Mouse (Mus musculus) heart, postnatal 36 days (tissue): Measurements from ENCODE around the gene Tbc1d9. TPM values are rescaled to one million over a fixed set of nuclear protein-coding genes. Genes with fewer than 3 reads are reported as not detected.

Source experiments
- DNase-seq, 2 experiments: peaks; one replicate each; pipeline ENCODE4 v3.0.0; 2021 to 2022
- intact Hi-C: fragments of 180-260 bp; cut with DNase I; formaldehyde crosslinking; loops from one replicate; pipeline ENCODE4 v1.15.1; 2025
- total RNA-seq, 2 experiments: library from RNA; stranded (reverse); gene quantifications; 2 replicates each; pipeline ENCODE4 v1.2.3; 2021

Gene Tbc1d9
- total RNA-seq, 2 experiments from 2014 or later, result 2.2 to 3.3 TPM

DNA sequence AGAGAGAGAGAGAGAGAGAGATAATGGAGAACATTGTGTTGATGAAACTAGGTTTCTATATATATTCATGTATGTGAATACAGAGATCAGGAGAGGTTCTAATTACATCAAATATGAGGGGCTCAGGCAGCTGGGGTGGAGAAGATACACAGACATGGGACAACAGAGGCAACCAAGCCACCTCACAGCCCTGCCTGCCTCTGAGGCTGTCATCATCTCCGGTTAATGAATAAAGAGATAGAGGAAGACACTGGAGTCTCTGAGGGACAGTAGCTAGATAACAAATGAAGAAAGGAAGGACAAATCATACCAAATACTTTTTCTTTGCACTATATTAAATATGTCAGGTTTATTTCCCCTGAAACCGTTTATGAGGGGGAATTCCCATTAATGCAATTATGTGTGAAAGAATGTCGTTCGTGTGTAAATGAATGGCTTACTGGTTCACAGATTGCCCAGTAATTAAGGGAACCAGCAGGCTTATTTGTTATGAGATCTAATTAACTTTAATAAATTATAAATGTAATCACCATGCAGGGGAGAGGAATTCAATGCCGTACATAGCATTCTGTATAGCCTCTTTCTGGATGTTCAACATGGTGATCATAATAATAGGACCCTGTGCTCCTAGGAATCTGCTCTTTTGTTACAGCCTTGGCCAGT, 59.7 kb downstream of the Tbc1d9 start:
- intact Hi-C loops, result no loop called here
- DNase-seq, result no peak

DNA sequence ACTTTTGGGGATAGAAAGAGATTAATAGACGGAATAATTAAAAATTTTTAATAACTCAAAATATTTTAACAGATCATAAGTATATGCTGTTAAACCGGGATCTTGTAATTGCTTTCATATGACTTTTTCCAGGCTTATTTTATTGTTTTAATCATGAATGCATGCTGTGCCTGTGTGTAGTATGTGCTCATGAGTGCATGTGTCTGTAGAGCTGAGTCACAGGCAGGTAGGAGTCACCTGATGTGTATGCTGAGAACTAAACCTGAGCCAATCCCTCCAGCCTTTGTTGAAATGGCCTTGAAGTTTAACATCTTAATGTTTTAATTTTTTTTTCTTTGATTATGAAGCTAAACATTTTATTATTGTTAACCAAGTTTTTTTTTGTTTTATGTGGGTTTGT, 60.4 kb downstream of the Tbc1d9 start:
- intact Hi-C loops, result no loop called here
- DNase-seq, result no peak

DNA sequence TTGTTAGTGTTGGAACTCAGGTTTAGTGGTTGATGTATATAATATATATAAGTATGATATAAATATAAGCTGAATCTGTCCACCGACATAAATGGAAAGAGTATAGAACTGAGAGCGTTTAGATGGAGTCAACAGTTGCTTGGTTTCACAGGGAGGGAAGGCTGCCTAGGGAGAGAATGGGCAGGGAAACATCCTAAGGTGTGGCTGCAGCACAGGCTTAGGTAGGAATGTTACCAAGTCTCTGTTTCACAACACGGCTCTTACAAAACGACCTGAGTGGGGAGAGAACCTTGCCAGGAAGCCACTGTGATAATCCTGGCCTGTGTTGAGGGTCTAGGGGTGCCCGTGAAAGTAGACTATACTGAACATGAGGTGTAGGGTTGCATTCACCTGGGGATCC, 62.2 kb downstream of the Tbc1d9 start:
- no peak for DNase-seq
- intact Hi-C loops, result no loop called here

DNA sequence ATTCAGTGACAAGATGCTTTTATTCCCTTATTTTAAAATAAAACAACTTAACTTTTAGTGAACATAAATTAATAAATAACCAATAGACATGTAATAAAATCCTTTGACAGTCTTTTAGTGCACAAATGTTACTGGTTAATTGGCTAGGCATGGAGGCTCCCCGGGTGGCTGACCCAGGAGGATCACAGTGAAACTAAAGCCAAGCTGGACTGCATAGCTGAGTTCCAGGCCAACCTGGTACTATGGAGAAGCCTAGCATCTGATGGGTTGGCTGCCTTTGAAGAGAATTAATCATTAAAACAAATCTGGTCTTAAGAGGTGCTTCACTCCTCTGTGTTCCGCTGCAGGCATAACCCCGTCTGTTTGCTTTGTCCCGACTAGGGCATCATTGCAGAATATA, 67.9 kb downstream of the Tbc1d9 start:
- intact Hi-C loops, result no loop called here
- DNase-seq, result no peak

DNA sequence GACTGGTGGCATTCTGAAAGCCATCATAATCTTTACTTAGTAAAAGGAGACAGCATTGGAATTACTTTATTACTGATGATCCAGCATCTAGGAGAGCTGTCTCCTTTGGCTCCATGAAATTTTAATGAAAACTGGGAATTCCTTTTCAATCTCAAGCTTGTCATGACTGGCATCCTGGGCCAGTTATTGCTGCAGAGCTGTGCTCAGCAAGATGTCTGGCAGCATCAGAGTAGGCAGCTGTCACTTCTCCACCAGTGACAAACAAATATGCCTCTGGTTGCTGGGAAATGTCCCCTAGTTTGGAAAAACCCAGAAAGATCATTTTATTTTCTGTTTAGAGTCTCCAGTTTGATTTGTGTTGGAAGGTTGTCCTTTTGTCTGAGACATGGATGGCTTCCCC, 74.2 kb downstream of the Tbc1d9 start:
- intact Hi-C loops, result no loop called here
- no peak for DNase-seq

DNA sequence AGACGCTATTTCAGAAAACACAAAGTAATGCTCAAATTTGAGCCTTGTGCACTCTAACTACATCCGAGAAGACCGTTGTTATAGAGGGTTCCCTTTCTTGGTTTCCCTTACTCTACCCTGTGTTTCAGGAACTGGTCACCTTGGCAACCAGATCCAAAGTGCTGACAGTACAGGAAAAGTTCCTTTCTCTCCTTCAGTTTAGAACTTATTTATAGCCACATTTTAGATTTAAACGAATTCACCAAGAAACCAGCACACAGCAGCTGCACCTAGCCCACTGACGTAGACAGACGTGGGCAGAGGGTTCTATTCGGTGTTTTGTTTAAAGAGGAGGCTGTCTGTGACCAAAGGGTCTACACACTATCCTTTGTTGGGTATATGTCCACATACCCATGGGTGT, 79.0 kb downstream of the Tbc1d9 start:
- intact Hi-C loops, result no loop called here
- peak in 1 of 2 experiments; percentile 3 for DNase-seq

DNA sequence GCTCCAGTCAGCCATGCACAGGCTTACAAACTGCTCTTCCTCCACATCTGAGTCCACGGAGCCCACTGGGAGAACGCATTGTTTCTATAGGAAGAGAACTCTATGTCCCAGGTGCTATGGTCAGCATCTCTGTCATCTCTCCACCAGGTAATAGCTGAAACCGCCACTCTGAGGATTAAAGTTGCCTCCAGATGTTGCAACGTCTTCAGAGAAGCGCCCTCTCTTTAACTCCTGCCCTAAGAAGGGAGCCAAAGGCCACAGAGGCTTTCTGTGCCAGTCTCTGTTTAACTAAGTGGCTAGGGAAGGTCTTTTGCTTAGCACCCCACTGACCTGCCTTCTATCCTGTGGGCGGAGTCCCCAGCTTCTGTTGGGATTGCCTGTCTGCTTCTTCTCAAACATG, 85.7 kb downstream of the Tbc1d9 start:
- no peak for DNase-seq
- intact Hi-C loops, result no loop called here

DNA sequence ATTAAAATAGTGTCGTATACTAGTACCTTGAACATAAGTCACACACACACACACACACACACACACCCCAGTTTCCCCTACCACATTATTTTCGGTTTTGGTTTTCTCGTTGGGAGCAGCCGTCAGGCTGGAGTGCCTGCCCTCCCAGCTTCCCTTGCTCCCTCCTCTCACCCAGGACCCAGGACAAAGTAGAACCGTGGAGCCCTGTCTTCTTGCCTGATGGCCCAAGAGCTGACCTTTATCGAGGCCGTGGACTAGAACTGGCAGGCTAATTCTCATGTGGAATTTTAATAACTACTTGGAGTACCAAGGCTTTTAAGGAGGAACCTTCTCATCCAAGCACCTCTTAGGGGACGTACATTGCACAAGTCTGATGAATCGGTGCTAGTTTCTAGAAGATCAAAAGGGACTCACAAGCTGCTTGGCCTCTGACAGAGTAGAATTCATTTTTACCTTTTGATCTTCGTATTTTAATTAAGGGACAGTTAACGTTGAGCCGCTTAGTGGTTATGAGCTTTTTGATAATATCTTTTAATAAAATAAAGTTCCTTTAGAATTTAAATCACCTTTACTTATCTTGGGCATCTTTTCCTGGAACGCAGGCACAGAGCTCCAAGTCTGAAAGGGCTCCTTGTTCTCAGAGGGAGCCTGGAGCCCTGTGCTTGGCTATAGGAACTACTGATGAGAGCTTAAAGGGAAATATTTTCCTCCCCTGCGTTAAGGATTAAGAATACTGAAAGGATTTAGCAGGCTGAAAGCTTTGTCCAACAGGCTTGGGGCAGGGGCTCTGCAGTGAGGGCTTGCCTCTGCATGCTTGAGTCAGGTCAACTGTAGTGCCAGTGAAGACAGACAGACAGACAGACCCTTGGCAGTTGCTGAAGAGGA, 86.5 kb downstream of the Tbc1d9 start:
- intact Hi-C loops, result no loop called here
- no peak for DNase-seq

DNA sequence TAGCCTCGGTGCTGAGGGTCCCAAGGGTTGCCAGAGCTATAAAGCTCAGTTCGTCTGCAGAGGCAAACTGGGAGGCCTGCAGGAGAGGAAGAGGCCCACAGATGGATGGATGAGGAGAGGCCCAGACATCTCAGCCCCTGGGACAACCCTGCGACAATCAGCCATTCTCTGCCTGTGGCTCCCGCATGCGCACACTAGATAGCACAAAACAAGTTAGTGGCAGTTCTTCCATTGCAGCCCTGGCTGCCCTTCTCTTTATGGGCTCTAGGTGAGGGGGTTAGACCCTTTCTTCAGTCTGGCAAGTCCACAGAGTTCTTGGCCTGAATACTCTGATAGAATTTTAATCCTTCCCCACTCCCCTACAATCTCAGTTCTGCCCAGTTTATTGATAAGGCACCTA, 87.6 kb downstream of the Tbc1d9 start:
- intact Hi-C loops, result no loop called here
- DNase-seq, result no peak

DNA sequence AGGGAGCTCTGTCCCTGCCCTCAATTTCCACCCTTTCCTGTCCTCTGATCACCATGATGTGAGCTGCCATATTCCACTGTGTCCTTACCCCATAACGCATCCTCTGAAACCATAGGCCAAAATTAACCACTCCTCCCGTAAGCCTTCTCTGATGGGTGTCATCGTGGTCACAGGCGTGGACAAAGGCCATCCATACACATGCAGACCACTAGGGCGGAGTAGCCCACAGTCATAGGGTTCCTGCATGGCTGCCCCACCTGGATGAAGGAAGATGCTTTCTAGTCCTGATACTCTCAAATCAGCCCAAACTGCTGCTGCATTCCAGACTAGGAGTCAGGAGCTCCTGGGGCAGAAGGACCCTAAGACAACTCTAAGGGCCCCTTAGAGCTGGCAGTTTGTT, 92.5 kb downstream of the Tbc1d9 start:
- intact Hi-C loops, result no loop called here
- no peak for DNase-seq

DNA sequence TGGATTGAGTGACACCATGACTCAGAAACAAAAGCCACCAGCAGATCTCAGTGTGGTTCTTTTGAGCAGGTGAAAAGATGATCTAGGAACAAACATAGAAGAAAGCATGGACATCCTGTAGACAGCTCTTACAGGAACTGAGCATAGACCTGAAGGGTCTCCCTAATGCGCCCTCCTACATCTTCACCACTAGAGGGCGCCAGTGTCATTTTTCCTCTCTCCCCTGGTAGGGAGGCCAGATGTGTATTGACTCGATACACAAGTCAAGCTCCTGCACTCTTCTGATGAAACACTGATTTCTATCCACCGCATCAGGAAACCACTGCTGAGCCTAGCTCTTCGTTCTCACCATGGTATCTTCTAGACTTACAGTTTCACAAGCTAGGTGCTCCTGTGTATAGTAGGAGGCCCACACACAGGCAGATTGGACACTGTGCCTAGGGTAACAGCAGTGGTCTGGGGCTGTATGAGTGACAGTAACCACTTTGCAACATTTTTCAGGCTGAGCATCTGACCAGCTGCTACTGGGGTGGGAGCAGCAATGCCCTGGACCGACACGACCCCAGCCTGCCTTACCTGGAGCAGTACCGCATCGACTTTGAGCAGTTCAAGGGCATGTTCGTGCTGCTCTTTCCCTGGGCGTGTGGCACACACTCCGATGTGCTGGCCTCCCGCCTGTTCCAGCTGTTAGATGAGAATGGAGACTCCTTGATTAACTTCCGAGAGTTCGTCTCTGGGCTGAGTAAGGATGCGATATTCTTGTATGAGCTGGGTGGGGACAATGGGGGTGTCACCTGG, 95.5 kb downstream of the Tbc1d9 start:
- intact Hi-C loops, result loop anchor here (1.0 to 5.0 kb wide), 4 partner anchors 67 to 190 kb away; no protein-coding TSS in a partner anchor

DNA sequence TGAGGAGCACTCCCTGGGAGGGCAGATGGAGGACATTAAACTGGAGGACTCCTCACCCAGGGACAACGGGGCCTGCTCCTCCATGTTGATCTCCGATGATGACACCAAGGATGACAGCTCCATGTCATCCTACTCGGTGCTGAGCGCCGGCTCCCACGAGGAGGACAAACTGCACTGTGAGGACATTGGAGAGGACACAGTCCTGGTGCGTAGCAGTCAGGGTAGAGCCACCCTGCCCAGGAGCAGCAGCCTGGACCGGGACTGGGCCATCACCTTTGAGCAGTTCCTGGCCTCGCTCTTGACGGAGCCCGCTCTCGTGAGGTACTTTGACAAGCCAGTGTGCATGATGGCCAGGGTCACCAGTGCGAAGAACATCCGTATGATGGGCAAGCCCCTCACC, 106.0 kb downstream of the Tbc1d9 start:
- intact Hi-C loops, result no loop called here
- DNase-seq, result no peak

More for the DNA sequence above, 95.5 kb downstream of the Tbc1d9 start:
- DNase-seq, result peak; percentile 50 to 58

DNA sequence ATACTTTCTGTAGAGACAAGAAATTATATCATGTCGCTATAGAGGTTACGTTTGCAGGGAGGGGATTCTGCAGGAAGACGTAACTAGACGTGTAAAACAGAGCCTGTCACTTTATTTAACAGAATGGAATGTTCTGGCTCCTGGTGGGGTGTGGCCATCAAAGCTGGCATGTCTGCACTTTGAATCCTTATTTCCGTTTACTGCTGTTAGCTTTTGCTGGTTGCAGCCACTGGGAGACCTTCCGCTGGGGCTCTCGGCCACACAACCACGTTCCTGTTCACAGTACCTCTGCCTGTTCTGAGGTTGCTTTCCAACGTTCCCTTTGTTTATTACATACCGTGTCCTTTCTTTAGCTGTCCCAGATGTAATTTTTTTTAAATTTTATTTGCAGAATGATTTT, 107.3 kb downstream of the Tbc1d9 start:
- intact Hi-C loops, result no loop called here
- no peak for DNase-seq

DNA sequence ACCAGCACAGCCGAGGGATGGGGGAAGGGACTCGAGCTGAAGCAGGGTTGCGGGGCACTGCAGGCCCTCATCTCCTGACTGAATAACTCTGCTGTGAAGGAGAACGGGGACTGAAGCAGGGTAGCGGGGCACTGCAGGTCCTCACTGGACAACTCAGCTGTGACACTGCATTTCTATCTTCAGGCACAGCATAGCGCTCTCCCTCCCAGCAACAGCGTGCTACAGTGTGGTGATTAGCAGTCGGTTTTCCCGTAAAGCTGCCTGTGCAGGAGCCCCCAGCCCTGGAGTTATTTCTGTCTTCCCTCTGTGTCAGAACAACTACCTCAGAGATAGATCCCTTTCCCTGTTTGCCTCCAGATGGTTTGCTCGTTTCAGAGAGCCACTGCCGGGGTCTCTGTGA, 109.3 kb downstream of the Tbc1d9 start:
- DNase-seq, result no peak
- intact Hi-C loops, result no loop called here

DNA sequence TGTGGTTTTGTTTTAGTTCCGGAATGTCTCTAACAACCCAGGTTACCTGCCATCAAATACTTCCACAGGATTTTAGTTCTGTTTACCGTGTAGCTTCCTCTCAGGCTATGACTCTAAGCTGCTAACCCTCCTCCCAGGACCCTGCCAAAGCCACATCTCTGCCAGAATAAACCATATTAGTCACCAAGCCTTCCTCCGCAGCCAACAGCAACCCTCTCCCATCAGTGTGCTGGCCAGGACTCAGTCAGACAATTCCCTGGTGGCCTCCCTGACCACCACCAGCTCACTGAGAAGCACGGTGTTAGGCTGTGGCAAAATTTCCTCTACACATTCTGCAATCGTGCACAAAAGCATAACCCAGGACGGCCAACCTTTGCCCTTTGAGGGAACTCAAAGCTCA, 113.3 kb downstream of the Tbc1d9 start:
- peak; percentile 22 to 37 for DNase-seq

DNA sequence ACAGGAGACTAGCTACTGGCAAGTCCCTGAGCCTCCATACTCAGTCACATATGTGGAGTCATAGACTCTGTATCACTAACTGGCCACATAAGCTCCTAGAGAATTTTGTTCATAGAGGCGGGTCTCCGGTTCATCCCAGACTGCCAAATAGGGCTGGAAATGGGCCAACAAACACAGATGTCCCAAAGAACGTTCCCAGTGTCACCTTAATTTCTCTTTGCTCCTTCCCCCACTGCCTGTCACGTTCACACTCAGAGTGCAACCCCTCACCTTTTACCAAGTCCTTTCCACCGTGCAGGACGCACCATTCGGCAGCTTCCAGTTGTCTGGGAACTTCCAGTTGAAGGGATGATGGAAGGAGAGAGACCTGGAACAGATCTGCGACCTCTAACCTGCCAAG, 120.2 kb downstream of the Tbc1d9 start:
- intact Hi-C loops, result no loop called here
- no peak for DNase-seq

More for the DNA sequence above, 113.3 kb downstream of the Tbc1d9 start:
- intact Hi-C loops, result no loop called here

DNA sequence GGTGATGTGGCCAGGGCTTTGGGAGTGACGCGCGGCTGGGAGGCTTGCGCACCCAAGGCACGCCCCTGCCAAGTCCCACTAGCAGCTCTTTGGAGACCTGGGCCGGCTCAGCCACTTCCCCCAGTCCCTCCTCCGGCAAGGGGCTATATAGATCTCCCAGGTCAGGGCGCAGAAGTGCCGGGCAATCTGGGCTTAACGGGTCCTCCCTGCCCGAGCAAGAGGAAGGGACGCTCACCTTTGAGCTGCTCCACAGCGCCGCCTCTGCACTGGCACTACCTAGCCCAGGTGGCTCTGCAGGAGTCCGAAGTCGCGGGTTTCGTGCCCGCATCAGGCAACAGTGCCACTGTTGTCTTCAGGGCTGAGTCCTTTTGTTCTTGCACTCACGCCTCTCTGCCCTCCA, 125.0 kb downstream of the Tbc1d9 start, which contains the start of gene Ucp1:
Ucp1 (plus strand) TSS at position 177 of the 400 bp plus-strand sequence.
- intact Hi-C loops, result no loop called here
- no peak for DNase-seq

DNA sequence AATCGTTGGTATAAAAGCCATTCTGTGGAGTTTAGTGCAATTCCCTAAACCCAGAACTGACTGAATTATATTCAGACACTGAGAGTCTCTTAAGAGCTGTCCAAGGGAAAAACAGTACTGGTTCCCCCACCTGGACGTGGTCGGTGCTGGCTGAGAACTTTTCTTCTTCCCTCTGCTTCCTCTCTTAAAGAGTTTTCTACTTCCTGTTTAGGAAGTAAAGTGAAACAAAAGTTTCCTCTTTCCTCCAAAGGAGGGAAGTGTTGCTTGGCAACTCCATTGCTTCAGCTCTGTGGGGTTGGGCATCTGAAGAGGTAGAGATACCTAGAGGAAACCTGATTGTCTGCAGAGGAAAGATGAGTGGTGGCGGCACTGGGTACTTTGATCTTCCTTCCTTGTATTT, 132.2 kb downstream of the Tbc1d9 start:
- DNase-seq, result no peak
- intact Hi-C loops, result no loop called here

DNA sequence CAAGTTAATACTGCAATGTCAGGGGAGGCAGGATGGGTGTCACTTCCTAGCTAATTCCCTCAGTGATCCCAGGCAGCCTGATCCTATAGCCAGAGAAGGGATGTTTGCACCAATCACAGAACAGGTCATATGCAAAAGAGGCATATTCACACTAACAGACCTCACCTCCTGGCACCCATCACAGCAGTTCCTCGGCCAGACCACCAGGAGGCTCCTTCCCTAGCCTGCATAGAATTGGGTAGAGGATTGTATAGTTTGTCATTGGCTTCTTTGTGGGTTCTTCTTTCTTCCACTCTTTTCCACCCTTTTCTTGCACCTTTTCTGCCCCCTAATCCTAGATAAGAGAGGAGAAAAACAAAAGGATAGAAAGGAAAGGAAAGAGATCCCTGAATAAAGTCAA, 135.0 kb downstream of the Tbc1d9 start:
- DNase-seq, result no peak
- intact Hi-C loops, result loop anchor here (5.0 kb wide), 1 partner anchor 42 kb away; no protein-coding TSS in a partner anchor

DNA sequence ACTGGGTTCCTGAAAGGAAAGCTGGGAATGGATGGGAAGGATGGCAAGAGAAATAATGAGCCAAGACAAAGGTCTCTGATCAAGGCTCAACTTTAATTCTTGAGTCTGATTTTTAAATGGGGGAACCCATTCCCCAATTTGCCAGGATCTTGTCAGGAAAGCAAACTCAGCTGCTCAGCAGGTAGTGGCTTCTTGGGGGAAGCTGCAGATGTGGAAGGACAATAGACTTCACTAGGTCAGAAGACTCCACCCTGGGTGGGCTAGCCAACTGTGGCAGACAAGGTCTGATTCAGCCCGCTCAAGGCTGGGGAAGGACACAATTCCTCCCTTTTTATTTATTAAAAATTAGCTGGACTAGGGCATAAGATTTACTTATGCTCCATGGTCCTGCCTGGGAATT, 139.8 kb downstream of the Tbc1d9 start:
- DNase-seq, result no peak
- intact Hi-C loops, result loop anchor here (5.0 kb wide), 1 partner anchor 37 kb away; no protein-coding TSS in a partner anchor

DNA sequence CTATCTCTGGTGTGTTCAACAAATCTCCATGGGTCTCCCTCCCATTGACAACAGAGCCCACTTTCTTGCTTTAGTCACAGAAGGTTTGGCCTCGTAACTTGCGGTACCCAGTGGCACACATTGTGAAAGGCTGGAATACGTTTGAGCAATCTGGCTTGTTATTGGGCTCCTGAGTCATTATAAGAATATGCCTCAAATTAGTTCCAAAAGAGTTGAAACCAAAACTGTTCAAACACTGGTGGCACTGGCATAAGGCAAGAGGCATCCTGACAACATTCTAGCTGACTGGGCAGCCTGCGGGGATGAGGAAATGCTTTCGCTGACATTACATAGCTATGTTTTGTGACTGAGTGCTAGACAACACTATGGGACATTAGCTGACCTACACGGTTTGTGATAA, 144.7 kb downstream of the Tbc1d9 start:
- intact Hi-C loops, result no loop called here

More for the DNA sequence above, 144.7 kb downstream of the Tbc1d9 start:
- no peak for DNase-seq
